Mouse (Mus musculus) lung, postnatal 0 days (tissue): ENCODE data around the gene Ptprh. TPM values are rescaled to one million over a fixed set of nuclear protein-coding genes. Genes with fewer than 3 reads are reported as not detected.
A peak's percentile ranks its signal among the peaks of the same experiment; 100 is the strongest.
"Not testable (repeated sequence)": the region's sequence is repeated elsewhere in the genome, so short reads cannot be mapped to it uniquely, and the experiment has no call there.

Experiments used
- ATAC-seq: fragments of 200-750 bp; cut with Nextera tagmentation; 2 replicates; pipeline ENCODE4 v1.8.0; 2017; ENCODE audit warnings: moderate library complexity
- DNase-seq: peaks from one replicate; pipeline ENCODE4 v3.0.0-alpha.2; 2016; ENCODE audit warnings: low spot score
- H3K27ac ChIP-seq: fragments of 300-500 bp; sonication (generic); 2 replicates; pipeline ENCODE4 v1.5.1; 2014; ENCODE audit warnings: antibody characterized with exemption, mild to moderate bottlenecking, low read length, mixed read lengths
- H3K27me3 ChIP-seq: fragments of 300-500 bp; sonication (generic); replicated peaks from 2 replicates; pipeline ENCODE4 v1.6.1; 2014; ENCODE audit warnings: low read length, mixed read lengths; ENCODE audit not compliant: insufficient read depth
- H3K36me3 ChIP-seq: fragments of 300-500 bp; sonication (generic); 2 replicates; pipeline ENCODE4 v1.6.1; 2014; ENCODE audit warnings: low read length, mixed read lengths; ENCODE audit not compliant: insufficient read depth
- H3K4me1 ChIP-seq: fragments of 300-500 bp; sonication (generic); 2 replicates; pipeline ENCODE4 v1.6.1; 2014; ENCODE audit warnings: antibody characterized with exemption, low read depth, low read length, mixed read lengths; ENCODE audit not compliant: insufficient read depth
- H3K4me2 ChIP-seq: fragments of 300-500 bp; sonication (generic); replicated peaks from 2 replicates; pipeline ENCODE4 v1.6.1; 2014; ENCODE audit warnings: low read depth, mild to moderate bottlenecking, low read length, moderate library complexity, mixed read lengths
- H3K4me3 ChIP-seq: fragments of 300-500 bp; sonication (generic); 2 replicates; pipeline ENCODE4 v1.5.1; 2014; ENCODE audit warnings: low read depth, low read length
- H3K9ac ChIP-seq: fragments of 300-500 bp; sonication (generic); replicated peaks from 2 replicates; pipeline ENCODE4 v1.6.1; 2014; ENCODE audit warnings: low read depth, mild to moderate bottlenecking
- H3K9me3 ChIP-seq: fragments of 300-500 bp; sonication (generic); 2 replicates; pipeline ENCODE4 v1.6.1; 2016; ENCODE audit warnings: low read length, mixed read lengths
- CTCF ChIP-seq: IDR thresholded peaks from 2 replicates; pipeline ENCODE4 v1.5.1; 2016; ENCODE audit warnings: antibody characterized with exemption, mild to moderate bottlenecking
- EP300 ChIP-seq: IDR thresholded peaks from 2 replicates; pipeline ENCODE4 v1.6.1; 2016; ENCODE audit warnings: antibody characterized with exemption, mild to moderate bottlenecking, control low read depth
- WGBS: fragments of 180-500 bp; shearing (Covaris S2); extraction: QIAGEN DNeasy Blood & Tissue Kit; methylation state at CpG from one replicate; pipeline ENCODE4 v1.1.7; 2014; 5-methylcytosine and 5-hydroxymethylcytosine counted together
- polyA plus RNA-seq: library from polyadenylated mRNA; unstranded; fragments of >200 nt; fragmentation: Nextera tagmentation; extraction: Ambion mirVana; gene quantifications from 2 replicates; pipeline ENCODE4 v1.2.1, GENCODE M21; 2015

Gene Ptprh
- polyA plus RNA-seq, 1 experiment from 2014 or later, result not detected

DNA sequence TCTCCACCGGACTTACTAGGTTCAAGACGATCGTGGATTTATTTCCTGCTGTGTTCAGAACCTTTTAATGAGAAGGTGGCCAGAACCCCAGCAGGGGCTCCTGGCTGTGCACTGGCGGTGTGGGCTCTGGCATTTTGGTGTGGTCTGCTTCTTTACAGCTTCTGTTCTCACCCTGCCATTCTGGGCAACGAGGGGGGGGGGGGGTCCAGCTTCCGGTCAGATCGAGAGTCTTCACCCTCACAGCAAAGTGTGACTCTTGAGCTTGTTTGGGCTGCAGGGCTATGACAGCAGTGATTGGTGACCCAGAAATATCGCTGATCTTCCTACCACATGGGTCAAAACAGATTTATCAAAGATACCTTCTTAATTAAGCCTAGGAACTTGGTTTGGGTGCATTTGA is 8.5 kb upstream of the Ptprh start:
- DNase-seq (no peak), ATAC-seq (no peak)
- H3K4me1 ChIP-seq, result no peaks in the 10 kb centered on the region
- H3K27ac ChIP-seq, result no peak overlapping the region
- no peak overlapping the region for H3K4me3 ChIP-seq
- WGBS, result 64% methylated on average over 7 of the region's 8 CpGs
- H3K27me3 ChIP-seq, result no peaks in the 10 kb centered on the region
- H3K9me3 ChIP-seq, result no peaks in the 10 kb centered on the region
- no peak overlapping the region for H3K4me2 ChIP-seq
- no peaks in the 10 kb centered on the region for H3K36me3 ChIP-seq
- TF ChIP-seq CTCF (no peak), EP300 (no peak)
- no peak overlapping the region for H3K9ac ChIP-seq

DNA sequence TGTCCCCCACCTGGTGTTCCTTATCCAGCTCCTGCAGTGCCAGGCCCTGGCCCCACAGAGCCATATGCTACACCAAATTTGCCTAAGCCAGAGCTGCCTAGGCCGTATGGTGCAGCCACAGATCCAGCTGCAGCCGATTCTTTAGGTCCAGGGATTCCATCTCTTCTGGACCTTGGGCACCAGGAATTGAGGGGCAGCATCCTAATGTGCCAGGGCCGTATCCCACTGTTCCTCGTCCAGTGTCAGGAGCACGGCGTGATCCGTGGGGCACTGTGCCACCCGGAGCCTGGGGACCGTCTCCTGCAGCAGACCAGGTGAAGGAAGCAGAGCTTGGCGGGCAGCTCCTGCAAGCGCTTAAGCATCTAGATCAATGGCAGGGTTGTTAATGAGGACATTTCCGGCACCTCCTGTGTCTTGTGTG is 8.1 kb upstream of the Ptprh start:
- no peak overlapping the region for H3K4me3 ChIP-seq
- ATAC-seq, result no peak
- no peak overlapping the region for H3K9ac ChIP-seq
- H3K4me1 ChIP-seq, result no peaks in the 10 kb centered on the region
- no peak overlapping the region for H3K4me2 ChIP-seq
- H3K9me3 ChIP-seq, result no peaks in the 10 kb centered on the region
- 72% methylated on average over 12 of the region's 12 CpGs for WGBS
- no peak for DNase-seq
- TF ChIP-seq CTCF (no peak), EP300 (no peak)
- no peak overlapping the region for H3K27ac ChIP-seq
- H3K36me3 ChIP-seq, result no peaks in the 10 kb centered on the region
- no peaks in the 10 kb centered on the region for H3K27me3 ChIP-seq

DNA sequence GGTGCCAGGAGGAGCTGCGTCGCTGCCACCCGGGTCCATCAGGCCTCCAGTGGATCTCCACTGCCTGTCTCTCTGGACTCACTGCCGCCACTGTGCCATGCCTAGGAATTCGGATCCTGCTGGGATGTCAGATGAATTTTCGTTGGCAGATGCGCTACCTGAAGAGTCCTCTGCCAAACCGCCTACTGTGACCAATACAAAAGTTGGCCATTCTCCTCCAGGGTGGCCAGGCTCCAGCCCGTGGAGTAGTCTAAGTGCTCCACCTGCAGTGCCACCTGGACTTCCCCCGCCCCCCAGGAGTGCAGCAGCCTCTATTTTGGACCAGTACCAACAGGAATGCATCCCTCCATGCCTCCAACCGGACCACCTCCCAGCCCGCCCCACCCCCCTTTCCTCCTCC is 7.7 kb upstream of the Ptprh start:
- H3K9ac ChIP-seq, result no peak overlapping the region
- no peaks in the 10 kb centered on the region for H3K4me1 ChIP-seq
- no peaks in the 10 kb centered on the region for H3K9me3 ChIP-seq
- ATAC-seq, result no peak
- TF ChIP-seq EP300, result no peak
- no peak for TF ChIP-seq CTCF
- no peak overlapping the region for H3K27ac ChIP-seq
- no peak overlapping the region for H3K4me3 ChIP-seq
- WGBS, result 76% methylated on average over 11 of the region's 12 CpGs
- H3K4me2 ChIP-seq, result no peak overlapping the region
- H3K36me3 ChIP-seq, result no peaks in the 10 kb centered on the region
- DNase-seq, result no peak
- H3K27me3 ChIP-seq, result no peaks in the 10 kb centered on the region

DNA sequence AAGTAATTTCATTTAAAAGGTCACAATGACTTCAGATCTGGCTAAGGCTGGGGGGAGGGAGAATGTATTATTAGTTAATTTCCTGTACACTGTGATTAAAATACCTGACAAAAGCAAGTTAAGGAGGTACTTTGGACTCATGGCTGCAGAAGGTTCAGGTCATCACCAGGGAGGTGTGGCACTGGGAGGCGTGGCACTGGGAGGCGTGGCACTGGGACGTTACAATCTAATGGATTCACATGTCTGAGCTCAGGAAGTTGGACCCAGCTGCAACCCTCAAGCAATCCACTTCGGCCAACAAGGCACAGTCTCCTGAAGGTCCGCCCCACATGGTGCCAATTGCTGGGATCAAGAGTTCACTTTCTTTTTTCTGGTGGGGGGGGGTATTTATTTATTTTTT is 4.2 kb upstream of the Ptprh start:
- TF ChIP-seq CTCF (no peak), EP300 (no peak)
- ATAC-seq (no peak), DNase-seq (no peak)
- 62% methylated on average over 5 of the region's 5 CpGs for WGBS
- H3K36me3 ChIP-seq, result no peaks in the 10 kb centered on the region
- no peak overlapping the region for H3K4me2 ChIP-seq
- H3K4me1 ChIP-seq, result no peaks in the 10 kb centered on the region
- no peak overlapping the region for H3K4me3 ChIP-seq
- no peak overlapping the region for H3K27ac ChIP-seq
- H3K27me3 ChIP-seq, result no peaks in the 10 kb centered on the region
- H3K9ac ChIP-seq, result no peak overlapping the region
- H3K9me3 ChIP-seq, result no peaks in the 10 kb centered on the region

DNA sequence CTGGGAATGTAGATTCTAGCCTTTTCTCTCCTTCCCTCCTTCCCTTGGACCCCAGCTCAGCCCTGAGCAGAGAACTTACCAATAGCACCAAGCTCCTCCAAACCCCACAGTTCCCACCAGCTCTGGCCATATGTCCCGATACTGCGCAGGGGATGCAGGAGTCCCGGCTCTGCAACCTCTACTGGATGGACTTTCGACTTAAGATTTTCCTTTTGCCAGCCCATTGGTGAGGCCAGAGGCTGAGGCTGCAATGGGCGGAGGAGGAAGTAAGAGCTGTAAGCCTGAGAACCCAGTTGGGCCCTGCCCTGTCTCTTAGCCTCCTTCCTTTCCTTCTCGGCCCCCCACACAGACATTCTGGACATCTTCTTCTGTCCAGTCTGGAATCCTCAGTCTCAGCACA is 872 bp downstream of the Ptprh start:
- no peak overlapping the region for H3K9ac ChIP-seq
- H3K4me1 ChIP-seq, result no peaks in the 10 kb centered on the region
- no peak overlapping the region for H3K4me3 ChIP-seq
- H3K27me3 ChIP-seq, result no peaks in the 10 kb centered on the region
- ATAC-seq, result no peak
- TF ChIP-seq CTCF (no peak), EP300 (no peak)
- 84% methylated on average over 6 of the region's 6 CpGs for WGBS
- H3K36me3 ChIP-seq, result no peaks in the 10 kb centered on the region
- DNase-seq, result no peak
- H3K9me3 ChIP-seq, result no peaks in the 10 kb centered on the region
- H3K4me2 ChIP-seq, result no peak overlapping the region
- H3K27ac ChIP-seq, result no peak overlapping the region

DNA sequence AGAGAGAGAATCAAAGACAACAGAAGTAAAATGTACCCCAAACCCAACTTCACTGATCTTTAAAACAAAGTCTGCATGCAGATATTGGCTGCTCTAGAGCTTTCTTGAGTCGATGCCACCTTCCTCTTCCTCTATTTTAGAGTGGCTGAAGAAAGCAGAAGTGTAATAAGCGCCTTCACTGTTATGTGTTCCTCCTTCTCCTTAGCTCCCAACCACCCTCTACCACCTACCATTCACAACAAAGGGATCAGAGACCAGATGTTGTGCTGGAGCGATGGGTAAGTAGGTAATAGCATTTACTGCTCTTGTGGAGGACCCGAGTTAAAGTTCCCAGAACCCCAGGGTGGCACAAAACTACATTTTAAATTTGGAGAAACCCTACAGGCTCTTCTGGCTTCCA is 6.8 kb downstream of the Ptprh start:
- not testable (repeated sequence) for H3K4me3 ChIP-seq, H3K27ac ChIP-seq, H3K27me3 ChIP-seq, H3K4me2 ChIP-seq, H3K36me3 ChIP-seq, H3K4me1 ChIP-seq, H3K9me3 ChIP-seq, H3K9ac ChIP-seq, ATAC-seq
- peak; percentile 2 for DNase-seq
- WGBS, result 60% methylated on average over 4 of the region's 4 CpGs

DNA sequence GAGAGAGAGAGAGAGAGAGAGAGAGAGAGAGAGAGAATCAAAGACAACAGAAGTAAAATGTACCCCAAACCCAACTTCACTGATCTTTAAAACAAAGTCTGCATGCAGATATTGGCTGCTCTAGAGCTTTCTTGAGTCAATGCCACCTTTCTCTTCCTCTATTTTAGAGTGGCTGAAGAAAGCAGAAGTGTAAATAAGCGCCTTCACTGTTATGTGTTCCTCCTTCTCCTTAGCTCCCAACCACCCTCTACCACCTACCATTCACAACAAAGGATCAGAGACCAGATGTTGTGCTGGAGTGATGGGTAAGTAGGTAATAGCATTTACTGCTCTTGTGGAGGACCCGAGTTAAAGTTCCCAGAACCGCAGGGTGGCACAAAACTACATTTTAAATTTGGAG is 22.4 kb downstream of the Ptprh start:
- not testable (repeated sequence) for H3K9ac ChIP-seq, H3K27ac ChIP-seq, ATAC-seq, H3K27me3 ChIP-seq, H3K4me3 ChIP-seq, H3K36me3 ChIP-seq, H3K9me3 ChIP-seq, DNase-seq, H3K4me1 ChIP-seq, H3K4me2 ChIP-seq
- 58% methylated on average over 2 of the region's 3 CpGs for WGBS

DNA sequence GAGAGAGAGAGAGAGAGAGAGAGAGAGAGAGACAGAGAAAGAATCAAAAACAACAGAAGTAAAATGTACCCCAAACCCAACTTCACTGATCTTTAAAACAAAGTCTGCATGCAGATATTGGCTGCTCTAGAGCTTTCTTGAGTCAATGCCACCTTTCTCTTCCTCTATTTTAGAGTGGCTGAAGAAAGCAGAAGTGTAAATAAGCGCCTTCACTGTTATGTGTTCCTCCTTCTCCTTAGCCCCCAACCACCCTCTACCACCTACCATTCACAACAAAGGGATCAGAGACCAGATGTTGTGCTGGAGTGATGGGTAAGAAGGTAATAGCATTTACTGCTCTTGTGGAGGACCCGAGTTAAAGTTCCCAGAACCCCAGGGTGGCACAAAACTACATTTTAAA is 31.5 kb downstream of the Ptprh start:
- not testable (repeated sequence) for ATAC-seq, H3K9ac ChIP-seq, H3K4me2 ChIP-seq, H3K27ac ChIP-seq, H3K27me3 ChIP-seq, DNase-seq, H3K36me3 ChIP-seq, H3K9me3 ChIP-seq, H3K4me3 ChIP-seq, H3K4me1 ChIP-seq
- WGBS, result 49% methylated on average over 2 of the region's 2 CpGs
